Mouse (Mus musculus): ENCODE results near the gene Dtnb. TPM values are rescaled to one million over a fixed set of nuclear protein-coding genes. Genes with fewer than 3 reads are reported as not detected.

Gene Dtnb
- polyA plus RNA-seq, 1 experiment from 2014 or later: 42.4 TPM

DNA sequence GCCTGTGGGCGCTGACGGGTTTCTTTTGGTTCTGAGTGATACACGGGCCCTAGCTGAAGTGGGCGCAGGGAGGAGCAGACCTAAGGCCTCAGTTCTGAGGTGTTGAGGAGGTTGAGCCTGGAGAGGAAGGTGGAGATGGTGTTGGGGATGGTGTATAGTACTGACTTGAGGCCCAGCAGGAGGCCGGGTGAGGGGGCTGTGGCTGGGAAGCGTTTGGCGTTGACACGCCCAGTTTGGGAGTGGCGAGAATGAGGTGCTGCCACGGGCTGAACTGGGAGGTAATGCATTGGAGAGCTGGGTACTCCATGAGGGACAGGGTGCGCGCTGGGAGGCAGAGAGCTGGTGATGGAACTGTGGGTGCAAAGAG lies 253.5 kb downstream of the Dtnb start:
- H3K4me2 ChIP-seq (ENCODE audit: low read depth): no peak overlapping the region
- H3K4me3 ChIP-seq (ENCODE audit: low read depth, low read length): no peak overlapping the region
- no peaks in the 10 kb centered on the region for H3K36me3 ChIP-seq (ENCODE audit: control insufficient read depth, insufficient read depth, low read length)
- H3K27me3 ChIP-seq (ENCODE audit: control insufficient read depth, insufficient read depth, low read length): no peaks in the 10 kb centered on the region
- H3K9me3 ChIP-seq (ENCODE audit: control insufficient read depth, low read length): no peaks in the 10 kb centered on the region
- ATAC-seq (ENCODE audit: insufficient read depth, low FRiP score, low TSS enrichment) (no peak), DNase-seq (ENCODE audit: low spot score) (no peak)
- H3K27ac ChIP-seq (ENCODE audit: low read depth, low read length): no peak overlapping the region
- no peak overlapping the region for H3K9ac ChIP-seq (ENCODE audit: low read length)
- no peaks in the 10 kb centered on the region for H3K4me1 ChIP-seq (ENCODE audit: control insufficient read depth, insufficient read depth, low read length)
- 44% methylated on average over 12 of the region's 12 CpGs for WGBS

DNA sequence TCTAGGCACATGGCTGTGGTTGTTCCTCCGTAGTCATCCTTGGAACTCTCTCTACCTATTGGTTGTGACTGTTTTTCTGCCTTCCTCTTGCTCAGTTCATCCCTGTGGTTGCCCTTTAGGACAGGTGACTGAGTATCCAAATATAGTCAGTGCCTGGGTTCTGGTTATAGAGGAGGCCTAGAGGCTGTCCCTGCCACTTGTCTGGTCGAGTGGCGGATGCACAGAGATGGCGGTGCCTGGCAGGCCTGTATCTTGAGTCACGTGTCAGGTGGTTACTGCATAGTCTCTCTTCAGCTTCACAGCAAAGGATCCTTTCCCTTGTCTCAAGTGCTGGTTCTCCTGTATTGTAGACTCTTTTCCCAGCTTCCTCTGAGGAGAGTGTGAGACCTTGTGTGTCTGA lies 255.6 kb downstream of the Dtnb start:
- Histone ChIP-seq H3K9me3 (ENCODE audit: control insufficient read depth, low read length) (no peaks in the 10 kb centered on the region), H3K27me3 (ENCODE audit: control insufficient read depth, insufficient read depth, low read length) (no peaks in the 10 kb centered on the region), H3K27ac (ENCODE audit: low read depth, low read length) (no peak overlapping the region), H3K4me2 (ENCODE audit: low read depth) (no peak overlapping the region), H3K9ac (ENCODE audit: low read length) (no peak overlapping the region), H3K36me3 (ENCODE audit: control insufficient read depth, insufficient read depth, low read length) (no peaks in the 10 kb centered on the region), H3K4me3 (ENCODE audit: low read depth, low read length) (no peak overlapping the region), H3K4me1 (ENCODE audit: control insufficient read depth, insufficient read depth, low read length) (no peaks in the 10 kb centered on the region)
- ATAC-seq (ENCODE audit: insufficient read depth, low FRiP score, low TSS enrichment) (no peak), DNase-seq (ENCODE audit: low spot score) (no peak)
- 91% methylated on average over 5 of the region's 5 CpGs for WGBS

Small RNA genes within 50 kb of the gene (microRNA-seq; reads per million reads assigned to microRNA genes)
- not detected for gene Gm26050

Other genes starting within 250 kb of the Dtnb start
- 38.0 and 42.9 TPM in 2 replicates for gene Kif3c, start 207.2 kb upstream of the Dtnb start, polyA plus RNA-seq (2014; fragmentation: Nextera tagmentation; extraction: Ambion mirVana)
- gene Asxl2, start 145.5 kb upstream of the Dtnb start, polyA plus RNA-seq (2014; fragmentation: Nextera tagmentation; extraction: Ambion mirVana): 13.6 and 15.1 TPM in 2 replicates
- 88.6 and 102 TPM in 2 replicates for gene Dnmt3a, start 233.6 kb downstream of the Dtnb start, polyA plus RNA-seq (2014; fragmentation: Nextera tagmentation; extraction: Ambion mirVana)